Comparison of ENCODE assay signal across 11 mouse cellular contexts in genomic region chr15:11644779-11645178, GRCm38 (mm10).
"Had no signal": no experiment of that assay in that cellular context is flagged by ENCODE, and none has a peak within 500 bp of the region (broad histone marks: within the 10 kb centered on the region; RNA-seq: fewer than 3 reads in every experiment).

No protein-coding gene starts in this region.

- H3K9ac ChIP-seq: intestine, embryonic 15.5 days; limb, embryonic 15.5 days; liver, embryonic 15.5 days; midbrain, embryonic 12.5 days; neural tube, embryonic 15.5 days had no signal

- H3K27ac ChIP-seq: intestine, embryonic 15.5 days; left cerebral cortex, adult 2 months; limb, embryonic 15.5 days; liver, embryonic 15.5 days; midbrain, embryonic 12.5 days; neural tube, embryonic 15.5 days; stomach, postnatal 0 days had no signal

- ATAC-seq: intestine, embryonic 15.5 days had no signal

- H3K4me1 ChIP-seq: intestine, embryonic 15.5 days; limb, embryonic 15.5 days; liver, embryonic 15.5 days; midbrain, embryonic 12.5 days; neural tube, embryonic 15.5 days had no signal

- DNase-seq: kidney, adult 8-10 months; kidney, postnatal 4 days; right cerebral cortex, adult 18-20 months; thymus, postnatal 4 days had no signal

- H3K27me3 ChIP-seq: intestine, embryonic 15.5 days; limb, embryonic 15.5 days; liver, embryonic 15.5 days; midbrain, embryonic 12.5 days; neural tube, embryonic 15.5 days had no signal

- H3K9me3 ChIP-seq: intestine, embryonic 15.5 days; limb, embryonic 15.5 days; liver, embryonic 15.5 days; midbrain, embryonic 12.5 days; neural tube, embryonic 15.5 days had no signal

- H3K4me3 ChIP-seq: intestine, embryonic 15.5 days; left cerebral cortex, adult 2 months; limb, embryonic 15.5 days; liver, embryonic 15.5 days; midbrain, embryonic 12.5 days; neural tube, embryonic 15.5 days had no signal

- H3K4me2 ChIP-seq: intestine, embryonic 15.5 days; limb, embryonic 15.5 days; liver, embryonic 15.5 days; midbrain, embryonic 12.5 days; neural tube, embryonic 15.5 days had no signal

- H3K36me3 ChIP-seq: intestine, embryonic 15.5 days; limb, embryonic 15.5 days; liver, embryonic 15.5 days; midbrain, embryonic 12.5 days; neural tube, embryonic 15.5 days had no signal
